Mouse (Mus musculus): Measurements from ENCODE around the gene Tmod3. TPM values are rescaled to one million over a fixed set of nuclear protein-coding genes. Genes with fewer than 3 reads are reported as not detected.
"Not testable (repeated sequence)": the region's sequence is repeated elsewhere in the genome, so short reads cannot be mapped to it uniquely, and the experiment has no call there.

Tmod3 gene
- total and polyA plus RNA-seq, 3 experiments = 29.9 to 46.4 TPM; not detected in 1

GRCm38 (mm10) chr9:75534431-75534962 lies 25.0 kb downstream of the Tmod3 start:
- Histone ChIP-seq H3K79me2 (ENCODE audit: control insufficient read depth, insufficient read depth, low read length, poor library complexity) (peaks cover 3% of the 10 kb centered on the region; the same call in 1 of the 2 replicates), H3K4me1 (ENCODE audit: control insufficient read depth in 1 of 2, insufficient read depth in 2 of 2, low read length in 2 of 2) (peaks cover 5 to 8% of the 10 kb centered on the region in 2 experiments), H3K9ac (ENCODE audit: control insufficient read depth, low read depth, low read length, poor library complexity, severe bottlenecking) (no peak overlapping the region), H3K27me3 (ENCODE audit: control insufficient read depth in 1 of 2, insufficient read depth in 2 of 2, low read length in 2 of 2) (no peaks in the 10 kb centered on the region), H3K27ac (ENCODE audit: control insufficient read depth, low read depth, low read length) (no peak overlapping the region), H3K4me3 (ENCODE audit: control insufficient read depth in 1 of 2, insufficient read depth in 1 of 2, low read depth in 2 of 2, low read length in 2 of 2) (no peak overlapping the region), H3K9me3 (replicated peaks; ENCODE audit: insufficient read depth, low read length) (no peaks in the 10 kb centered on the region), H3K36me3 (ENCODE audit: control insufficient read depth in 1 of 2, insufficient read depth in 2 of 2, low read length in 2 of 2) (peaks cover 7 to 17% of the 10 kb centered on the region in 2 experiments)
- TF ChIP-seq BHLHE40 (IDR thresholded peaks at IDR 0.05; ENCODE audit: borderline replicate concordance, low read depth, low read length) (no peak), ETS1 (IDR thresholded peaks at IDR 0.05; ENCODE audit: low read depth, low read length) (no peak), EP300 (IDR thresholded peaks at IDR 0.05; ENCODE audit: low read depth in 1 of 2, low read length in 2 of 2) (no peak), NELFE (IDR thresholded peaks at IDR 0.05; ENCODE audit: low read depth, low read length) (no peak), CHD1 (IDR thresholded peaks at IDR 0.05; ENCODE audit: low read depth, low read length) (no peak), MAZ (IDR thresholded peaks at IDR 0.05; ENCODE audit: low read depth, low read length) (no peak), TCF12 (IDR thresholded peaks at IDR 0.05; ENCODE audit: low read depth, low read length) (no peak), USF2 (IDR thresholded peaks at IDR 0.05; ENCODE audit: borderline replicate concordance in 1 of 2, insufficient read depth in 1 of 2, low read depth in 1 of 2, low read length in 2 of 2) (no peak), ZMIZ1 (IDR thresholded peaks at IDR 0.05; ENCODE audit: low read depth, low read length) (no peak), E2F4 (IDR thresholded peaks at IDR 0.05; ENCODE audit: borderline replicate concordance, low read depth, low read length) (no peak), ZC3H11A (IDR thresholded peaks at IDR 0.05; ENCODE audit: low read depth, low read length) (no peak), HCFC1 (IDR thresholded peaks at IDR 0.05; ENCODE audit: low read depth, low read length) (no peak), POLR2AphosphoS2 (IDR thresholded peaks at IDR 0.05; ENCODE audit: low read length) (no peak), TAL1 (IDR thresholded peaks at IDR 0.05; ENCODE audit: low read length) (no peak), ZNF384 (IDR thresholded peaks at IDR 0.05; ENCODE audit: low read depth, low read length) (no peak)
- no peak for DNase-seq (ENCODE audit: low read depth, low spot score)

GRCm38 (mm10) chr9:75532989-75533388 lies 26.5 kb downstream of the Tmod3 start:
- Histone ChIP-seq H3K36me3 (ENCODE audit: control insufficient read depth in 1 of 2, insufficient read depth in 2 of 2, low read length in 2 of 2) (peaks cover 9 to 23% of the 10 kb centered on the region in 2 experiments), H3K4me1 (ENCODE audit: control insufficient read depth in 1 of 2, insufficient read depth in 2 of 2, low read length in 2 of 2) (peaks cover 8 to 13% of the 10 kb centered on the region in 2 experiments)
- H3K79me2 ChIP-seq (ENCODE audit: control insufficient read depth, insufficient read depth, low read length, poor library complexity); H3K27ac ChIP-seq (ENCODE audit: control insufficient read depth, low read depth, low read length); H3K9ac ChIP-seq (ENCODE audit: control insufficient read depth, low read depth, low read length, poor library complexity, severe bottlenecking); H3K27me3 ChIP-seq (ENCODE audit: control insufficient read depth in 1 of 2, insufficient read depth in 2 of 2, low read length in 2 of 2); DNase-seq (ENCODE audit: low read depth, low spot score); H3K9me3 ChIP-seq (replicated peaks; ENCODE audit: insufficient read depth, low read length); H3K4me3 ChIP-seq (ENCODE audit: control insufficient read depth in 1 of 2, insufficient read depth in 1 of 2, low read depth in 2 of 2, low read length in 2 of 2): not testable (repeated sequence)

All from MEL (cell line).